Mouse (Mus musculus): ENCODE measurements around the gene Gm13420. TPM values are rescaled to one million over a fixed set of nuclear protein-coding genes. Genes with fewer than 3 reads are reported as not detected.
"Not testable (repeated sequence)": the region's sequence is repeated elsewhere in the genome, so short reads cannot be mapped to it uniquely, and the experiment has no call there.

Gene Gm13420
- total RNA-seq (2022): 1 to 10 TPM in 3 of 4 experiments, under 1 TPM in 1; 0.44 to 2.5 (median 1.4) TPM

DNA sequence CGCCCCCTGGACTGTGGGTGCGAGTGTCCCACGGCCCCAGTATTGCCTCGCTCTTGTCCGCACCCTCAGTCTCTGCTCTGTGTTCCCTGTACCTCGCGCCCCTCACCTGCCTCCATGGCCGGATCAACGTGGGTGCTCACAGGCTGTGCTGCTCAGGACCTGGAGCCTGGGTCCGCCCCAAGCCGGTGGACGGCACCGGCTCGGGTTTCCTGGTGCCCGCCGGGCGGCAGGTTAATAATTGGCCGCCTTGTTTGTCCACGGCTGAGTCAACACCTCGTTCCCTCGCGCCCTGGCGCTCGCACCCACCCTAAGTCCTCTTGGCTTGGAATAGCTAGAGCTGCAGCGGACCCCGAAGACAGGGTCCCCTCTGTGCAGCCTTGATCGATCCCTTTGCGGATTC, at the start of gene Gm13420:
Gm13420 (minus strand) TSS at position 189 of the 400 bp plus-strand sequence.
- no peak for DNase-seq (ENCODE audit: low spot score in 2 of 2)

DNA sequence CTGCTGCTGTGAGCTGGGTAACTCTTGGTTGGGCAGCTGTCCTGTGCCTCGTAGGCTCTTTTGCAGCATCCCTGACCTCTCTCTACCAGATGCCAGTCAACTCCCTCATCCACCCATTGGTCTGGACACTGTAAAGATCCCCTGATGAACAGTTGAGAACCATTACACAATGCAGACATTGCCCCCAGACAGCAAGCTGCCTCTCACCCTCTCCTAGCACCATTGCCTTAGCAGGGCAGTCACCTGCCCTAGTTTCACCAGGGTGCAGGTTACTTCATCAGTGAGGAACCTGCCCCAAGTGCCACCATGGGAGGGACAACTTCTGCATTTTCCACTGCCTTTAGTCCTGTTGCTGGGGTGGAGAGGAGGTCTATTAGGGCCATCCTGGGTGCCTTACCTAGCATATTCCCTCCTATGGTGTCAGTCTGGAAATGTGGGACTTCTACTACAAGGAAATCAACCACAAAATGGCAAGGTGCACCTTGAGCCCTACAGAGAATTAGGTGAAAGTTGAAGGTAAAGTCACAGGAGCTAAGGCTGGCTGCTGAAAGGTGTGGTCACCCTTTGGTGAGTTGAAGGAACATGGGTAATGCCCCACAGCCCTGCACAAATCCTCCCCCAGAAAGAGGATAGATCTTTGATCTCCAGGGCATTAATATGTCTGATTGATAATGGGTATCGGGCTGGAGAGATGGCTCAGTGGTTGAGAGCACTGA, 41.4 kb upstream of the Gm13420 start:
- no peak for DNase-seq (ENCODE audit: low spot score in 2 of 2)

- DNase-seq (ENCODE audit: low spot score in 2 of 2): peak; percentile 82 to 84
These were observed 36.6 kb upstream of the Gm13420 start, which contains the start of gene Trub2 for GRCm38 (mm10) chr2:29787937-29788681. TSS of gene Trub2 (minus strand) at chr2:29788502.

DNA sequence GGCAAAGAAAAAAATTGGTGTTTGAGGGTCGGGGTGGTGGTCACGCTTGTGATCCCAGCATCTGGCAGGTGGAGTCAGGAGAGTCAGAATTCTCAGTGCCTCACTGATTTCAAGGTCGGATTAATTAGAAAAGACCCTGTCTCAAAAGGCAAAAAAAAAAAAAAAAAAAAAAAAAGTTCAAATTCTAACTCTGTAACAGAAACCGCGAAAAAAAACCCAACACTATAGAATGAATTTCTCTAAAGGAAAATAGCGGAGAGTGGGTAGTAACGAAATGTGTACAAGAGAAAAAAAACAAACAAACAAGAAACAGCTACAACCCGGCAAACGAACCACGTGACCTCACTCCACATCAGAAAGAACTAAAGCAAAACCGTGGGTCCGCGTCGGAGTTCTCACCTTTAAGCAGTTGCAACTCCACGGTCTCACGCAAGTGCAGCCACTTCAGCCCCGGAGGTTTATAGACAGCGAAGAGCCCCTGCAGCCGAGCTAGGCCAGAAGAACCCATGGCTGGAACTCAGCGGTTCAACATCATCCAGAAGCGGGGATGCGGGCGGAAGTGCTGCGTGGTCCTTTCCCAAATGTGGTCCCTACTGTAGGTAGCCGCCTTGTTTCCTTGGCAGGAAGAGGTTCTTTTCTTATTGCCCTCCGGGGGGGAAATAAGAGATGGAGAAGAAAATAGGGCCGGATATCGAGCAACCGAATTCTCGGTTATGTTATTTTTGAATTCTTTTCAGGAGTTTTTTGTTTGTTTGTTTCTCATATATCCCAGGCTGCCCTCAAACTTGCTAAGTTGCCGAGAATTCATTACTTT, 35.8 kb upstream of the Gm13420 start, which contains the start of gene Coq4:
Coq4 (plus strand) TSS at position 390 of the 814 bp plus-strand sequence.
- peak; percentile 87 to 89 for DNase-seq (ENCODE audit: low spot score in 2 of 2)

DNA sequence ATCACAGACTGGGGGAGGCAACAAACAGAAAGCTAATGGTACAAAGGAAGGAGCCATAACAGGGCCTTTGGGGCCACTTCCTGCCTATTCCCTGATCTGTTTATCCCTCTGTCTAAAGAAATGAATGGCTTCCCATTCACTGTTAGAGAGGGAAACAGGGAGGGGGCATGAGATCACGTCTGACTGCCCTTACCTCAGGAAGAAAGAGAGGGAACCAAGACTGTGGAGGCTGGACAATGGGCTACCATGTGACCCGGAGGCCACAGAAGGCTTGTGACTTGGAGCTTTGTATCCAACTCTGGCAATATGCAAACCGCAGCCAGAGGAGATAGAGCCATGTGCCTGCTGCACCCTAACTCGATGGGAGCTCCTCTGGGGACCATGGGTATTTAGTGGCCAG, 32.8 kb upstream of the Gm13420 start:
- no peak for DNase-seq (ENCODE audit: low spot score in 2 of 2)

DNA sequence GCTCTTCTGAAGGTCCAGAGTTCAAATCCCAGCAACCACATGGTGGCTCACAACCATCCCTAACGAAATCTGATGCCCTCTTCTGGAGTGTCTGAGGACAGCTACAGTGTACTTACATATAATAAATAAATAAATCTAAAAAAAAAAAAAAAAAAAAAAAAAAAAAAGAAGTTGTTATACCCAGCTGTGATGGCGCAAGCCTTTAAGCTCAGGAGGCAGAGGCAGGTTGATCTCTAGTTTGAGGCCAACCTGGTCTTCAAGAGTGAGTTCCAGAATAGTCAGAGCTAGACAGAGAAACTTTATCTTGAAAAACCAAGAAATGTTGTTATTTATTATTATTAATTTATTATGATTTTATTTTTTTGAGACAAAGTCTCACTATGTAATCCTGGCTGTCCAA, 29.8 kb upstream of the Gm13420 start:
- not testable (repeated sequence) for DNase-seq (ENCODE audit: low spot score in 2 of 2)

DNA sequence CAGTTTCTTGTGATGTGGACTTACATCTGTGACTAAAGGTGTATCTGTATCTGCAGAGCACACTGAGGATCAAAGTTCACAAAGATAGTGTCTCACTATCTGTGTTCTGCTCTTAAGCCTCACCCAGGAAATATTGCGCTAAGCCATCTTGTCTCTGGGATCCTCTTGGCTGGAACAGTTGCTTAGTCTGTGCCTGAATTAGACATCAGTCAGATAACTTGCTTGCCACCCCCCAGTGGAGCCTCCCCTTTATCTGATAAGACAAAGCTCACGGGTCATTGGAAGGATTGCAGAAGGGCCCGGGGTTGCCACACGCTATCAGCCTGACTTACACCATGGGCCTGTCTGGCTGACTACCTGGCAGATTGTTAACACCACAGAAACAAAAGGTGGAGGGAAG, 21.8 kb upstream of the Gm13420 start:
- no peak for DNase-seq (ENCODE audit: low spot score in 2 of 2)

DNA sequence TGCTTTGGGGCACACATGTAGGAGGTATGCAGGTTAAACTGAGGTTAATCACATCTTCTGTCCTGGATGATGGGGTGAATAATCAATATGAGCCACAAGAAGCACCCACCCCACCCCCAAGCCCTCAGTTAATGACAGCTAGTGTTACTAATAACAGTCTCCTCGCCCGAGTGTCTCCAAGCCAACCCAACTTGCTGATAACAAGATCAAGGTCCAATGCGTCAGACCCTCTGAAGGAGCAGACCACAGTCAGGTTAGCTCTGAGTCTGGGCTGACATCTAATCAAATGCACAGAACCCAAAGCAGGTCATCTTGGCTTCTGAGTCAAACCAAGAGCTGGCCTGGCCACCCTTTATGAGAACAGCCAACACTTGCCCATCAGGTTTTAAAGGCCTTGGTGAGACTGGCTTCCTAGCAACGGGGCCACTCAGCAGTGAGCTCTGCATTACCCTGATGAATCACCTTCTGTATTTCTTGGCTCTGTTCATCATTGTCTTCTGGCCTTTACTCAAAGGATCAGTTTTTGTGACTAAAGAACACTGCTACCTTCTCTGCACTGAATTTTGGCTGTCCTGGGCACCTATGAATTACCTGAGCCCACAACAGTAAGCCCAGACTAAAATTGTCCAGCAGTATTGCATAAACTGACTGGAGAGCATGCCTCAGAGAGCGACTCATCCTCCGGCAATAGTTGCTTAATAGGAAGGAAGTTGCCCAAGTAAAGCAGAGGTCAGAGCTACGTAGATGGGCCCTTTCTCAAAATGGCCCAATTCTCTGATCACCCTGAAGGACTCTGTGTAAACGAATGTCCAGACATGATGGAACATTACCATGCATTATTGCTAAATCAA, 20.4 kb upstream of the Gm13420 start:
- no peak for DNase-seq (ENCODE audit: low spot score in 2 of 2)

- DNase-seq (ENCODE audit: low spot score in 2 of 2): no peak
These were observed 18.7 kb upstream of the Gm13420 start for GRCm38 (mm10) chr2:29770162-29770561.

GRCm38 (mm10) chr2:29768901-29769300, 17.4 kb upstream of the Gm13420 start:
- no peak for DNase-seq (ENCODE audit: low spot score in 2 of 2)

GRCm38 (mm10) chr2:29767976-29768709, 16.7 kb upstream of the Gm13420 start:
- no peak for DNase-seq (ENCODE audit: low spot score in 2 of 2)

GRCm38 (mm10) chr2:29764831-29765230, 13.3 kb upstream of the Gm13420 start:
- DNase-seq (ENCODE audit: low spot score in 2 of 2): no peak

DNA sequence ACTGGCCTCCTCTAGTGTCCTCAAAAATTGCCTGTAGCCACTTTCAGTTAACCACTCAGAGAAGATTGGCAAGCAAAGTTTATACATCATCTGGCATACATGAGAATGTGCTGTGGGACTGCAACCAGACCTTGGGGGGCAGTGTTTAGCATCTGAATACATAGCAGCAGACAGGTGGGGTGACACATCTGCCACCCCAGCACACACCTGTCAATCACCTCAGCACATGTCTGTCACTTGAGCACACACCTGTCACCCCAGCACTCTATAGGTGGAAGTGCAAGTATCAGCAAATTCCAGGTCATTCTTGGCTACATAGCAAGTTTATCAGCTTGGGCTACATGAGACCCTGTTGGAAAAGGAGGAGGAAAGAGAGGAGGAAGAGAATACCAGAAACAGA, 4.2 kb upstream of the Gm13420 start:
- DNase-seq (ENCODE audit: low spot score in 2 of 2): no peak

DNA sequence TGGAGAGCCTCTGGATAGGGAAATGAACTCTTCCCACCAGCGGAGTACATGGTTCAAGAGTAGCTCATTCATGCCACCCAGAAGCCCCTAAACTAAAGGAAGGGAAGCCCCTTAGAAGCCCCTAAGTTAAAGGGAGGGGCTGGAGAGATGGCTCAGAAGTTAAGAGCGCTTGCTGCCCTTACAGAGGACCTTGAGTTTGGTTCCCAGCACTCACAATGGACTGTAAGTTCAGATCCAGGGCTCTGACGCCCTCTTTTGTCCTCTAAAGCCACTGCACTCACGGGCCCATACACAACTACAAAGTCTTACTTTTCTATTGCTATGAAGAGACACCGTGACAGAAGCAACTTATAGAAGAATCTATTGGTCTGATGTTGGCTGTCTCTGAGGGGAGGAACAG, 912 bp upstream of the Gm13420 start:
- DNase-seq (ENCODE audit: low spot score in 2 of 2): no peak

DNA sequence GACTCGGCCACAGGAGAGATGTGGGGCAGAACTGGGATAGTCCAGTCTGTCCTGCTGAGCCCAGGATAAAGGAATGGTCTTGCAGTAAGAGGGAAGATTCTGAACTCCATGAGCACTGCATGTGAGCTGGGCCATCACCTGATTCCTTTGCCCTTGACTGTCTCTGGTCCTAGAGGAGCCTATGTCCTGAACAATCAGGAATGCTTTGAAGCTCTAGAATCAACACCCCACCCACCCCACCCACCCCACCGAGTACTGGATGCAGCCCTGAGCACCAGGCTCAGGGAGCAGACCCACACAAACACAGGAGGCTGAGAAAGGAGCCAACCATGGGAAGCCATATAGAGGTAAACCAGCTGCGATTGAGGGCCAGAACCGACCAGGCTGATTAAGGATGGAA, 3.0 kb downstream of the Gm13420 start:
- no peak for DNase-seq (ENCODE audit: low spot score in 2 of 2)

GRCm38 (mm10) chr2:29747852-29748251, 3.6 kb downstream of the Gm13420 start:
- DNase-seq (ENCODE audit: low spot score in 2 of 2): no peak

DNA sequence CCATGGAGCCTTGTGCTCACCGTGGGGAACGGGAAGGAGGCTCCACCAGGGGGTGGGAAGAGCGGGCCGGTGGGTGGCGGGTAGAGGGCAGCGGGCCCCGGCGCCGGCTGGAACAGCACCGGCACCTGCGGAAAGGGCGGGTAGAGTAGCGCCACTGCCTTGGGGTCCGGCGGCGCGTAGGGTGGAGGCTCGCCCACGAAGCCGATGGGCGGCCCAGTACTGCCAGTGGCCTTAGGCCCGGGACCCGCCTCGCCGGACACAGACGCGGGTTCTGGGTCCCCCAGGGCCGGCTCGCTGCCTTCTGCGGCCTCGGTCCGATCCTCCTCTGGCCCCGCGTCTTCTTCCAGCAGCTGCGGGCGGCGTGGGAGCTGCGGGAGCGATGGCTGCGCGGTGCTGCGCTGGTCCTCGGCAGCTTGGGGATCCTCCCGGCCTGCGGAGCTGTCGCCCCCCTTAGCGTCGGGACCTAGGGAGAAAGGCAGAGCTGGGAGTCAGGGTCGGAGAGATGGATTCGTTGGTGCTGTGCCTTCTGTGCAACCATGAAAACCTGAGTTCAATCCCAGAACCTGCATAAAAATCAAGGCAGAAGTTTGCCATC, 4.2 kb downstream of the Gm13420 start:
- no peak for DNase-seq (ENCODE audit: low spot score in 2 of 2)

DNA sequence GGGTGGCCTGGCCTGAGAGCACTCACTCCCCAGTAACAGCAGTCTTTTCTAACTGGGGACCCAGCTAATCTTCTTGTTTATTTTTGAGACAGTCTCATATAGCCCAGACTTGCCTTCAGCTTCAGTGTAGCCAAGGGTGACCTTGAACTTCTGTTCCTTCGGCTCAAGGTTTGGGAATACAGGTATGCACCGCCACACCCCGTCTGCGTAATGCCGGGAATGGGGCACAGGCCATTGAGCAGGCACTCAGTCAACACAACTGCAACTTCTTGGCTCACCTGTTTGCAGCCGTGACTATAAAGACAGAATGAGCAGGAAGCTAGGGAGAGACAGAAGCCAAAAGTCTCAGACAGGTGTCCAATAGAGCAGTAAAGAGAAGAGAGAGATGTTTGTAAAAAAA, 7.2 kb downstream of the Gm13420 start:
- no peak for DNase-seq (ENCODE audit: low spot score in 2 of 2)

GRCm38 (mm10) chr2:29741207-29741606, 10.3 kb downstream of the Gm13420 start:
- no peak for DNase-seq (ENCODE audit: low spot score in 2 of 2)

DNA sequence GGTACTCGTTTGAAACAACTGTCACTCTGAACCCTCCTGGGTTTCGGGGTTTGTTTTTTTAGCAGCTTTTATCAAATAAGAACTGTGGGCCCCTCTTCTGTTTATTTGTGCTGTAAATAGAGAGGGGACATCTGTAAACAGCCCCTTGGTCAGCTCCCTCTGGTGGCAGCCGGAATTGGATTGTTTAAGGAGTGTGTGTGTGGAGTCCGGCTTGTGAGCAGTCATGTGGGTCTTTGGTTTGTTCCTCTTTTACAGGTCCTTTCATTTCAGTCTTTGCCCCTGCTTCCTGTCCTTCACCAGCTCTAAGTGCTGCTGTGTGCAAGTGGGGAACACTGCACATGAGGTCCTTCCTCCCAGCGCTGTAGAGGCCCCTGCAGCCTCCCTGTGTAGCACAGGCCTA, 12.1 kb downstream of the Gm13420 start:
- DNase-seq (ENCODE audit: low spot score in 2 of 2): no peak

Data from left cerebral cortex, adult 8-10 months (tissue).